Mouse (Mus musculus) layer of hippocampus, adult 6 months (tissue): Measurements from ENCODE around the gene Cox4i1. TPM values are rescaled to one million over a fixed set of nuclear protein-coding genes. Genes with fewer than 3 reads are reported as not detected.

Source experiments
- long read RNA-seq, 2 experiments: library from polyadenylated mRNA; unstranded; transcript quantifications; one replicate each; pipeline ENCODE4 v2.0.0; 2019 to 2020
- polyA plus RNA-seq: library from polyadenylated mRNA; unstranded; fragments of <200 nt; fragmentation: Nextera tagmentation; gene quantifications from 2 replicates; pipeline ENCODE4 v1.2.3, GENCODE M21; 2021

The Cox4i1 gene
- 5,007 and 5,224 TPM in 2 replicates for polyA plus RNA-seq
- long read RNA-seq, experiment 1, transcript Cox4i1-203 (2 exons, 438 nt) = minor isoform, 19 of 2,667 reads
- long read RNA-seq, experiment 1, transcript Cox4i1-201 (5 exons, 745 nt) = major isoform, 2,489 of 2,667 reads
- long read RNA-seq, experiment 1, transcript Cox4i1-204 (3 exons, 578 nt) = minor isoform, 36 of 2,667 reads
- long read RNA-seq, experiment 1, transcript Cox4i1-205 (5 exons, 765 nt) = minor isoform, 26 of 2,667 reads
- long read RNA-seq, experiment 1, partial matches to known transcripts = 56 of 2,667 reads
- long read RNA-seq, experiment 1, other reads (novel, unspliced or antisense) = 38 of 2,667 reads
- long read RNA-seq, experiment 2, transcript Cox4i1-204 (3 exons, 578 nt) = minor isoform, 10 of 319 reads
- long read RNA-seq, experiment 2, transcript Cox4i1-201 (5 exons, 745 nt) = major isoform, 292 of 319 reads
- long read RNA-seq, experiment 2, partial matches to known transcripts = 2 of 319 reads
- long read RNA-seq, experiment 2, other reads (novel, unspliced or antisense) = 13 of 319 reads

GRCm38 (mm10) chr8:120667561-120668373, at the start of gene Cox4i1, which contains the start of gene Gm27021:
Cox4i1 (plus strand) TSS chr8:120668222.
Gm27021 (minus strand) TSS chr8:120668079.

GRCm38 (mm10) chr8:120647532-120647931, 20.5 kb upstream of the Cox4i1 start, which contains the start of gene 1190005I06Rik:
1190005I06Rik (minus strand) TSS chr8:120647632.

GRCm38 (mm10) chr8:120668374-120668905, 418 bp downstream of the Cox4i1 start, which contains the start of gene Emc8:
Emc8 (minus strand) TSS chr8:120668573.

Other genes with a start within 250 kb of the Cox4i1 start
- gene Gins2, start 78.9 kb upstream of the Cox4i1 start, polyA plus RNA-seq = 3.9 and 5.7 TPM in 2 replicates
- 8.2 and 10.1 TPM in 2 replicates for gene 1190005I06Rik, start 20.6 kb upstream of the Cox4i1 start, polyA plus RNA-seq
- 1.3 and 1.9 TPM in 2 replicates for gene Gm27021, start 143 bp upstream of the Cox4i1 start, polyA plus RNA-seq
- gene Emc8, start 351 bp downstream of the Cox4i1 start, polyA plus RNA-seq = 98.3 and 119 TPM in 2 replicates
- 4.2 and 5.1 TPM in 2 replicates for gene Irf8, start 68.1 kb downstream of the Cox4i1 start, polyA plus RNA-seq